Mouse (Mus musculus) midbrain, embryonic 13.5 days (tissue): ENCODE measurements around the gene Wwox. TPM values are rescaled to one million over a fixed set of nuclear protein-coding genes. Genes with fewer than 3 reads are reported as not detected.

Source experiments
- ATAC-seq: fragments of 200-750 bp; cut with Nextera tagmentation; 2 replicates; pipeline ENCODE4 v1.8.0; 2017; ENCODE audit warnings: mild to moderate bottlenecking, moderate TSS enrichment, moderate library complexity
- H3K27ac ChIP-seq: fragments of 300-500 bp; sonication (generic); 2 replicates; pipeline ENCODE4 v1.5.1; 2015; ENCODE audit warnings: inconsistent platforms, mild to moderate bottlenecking, moderate library complexity
- H3K27me3 ChIP-seq: fragments of 300-500 bp; sonication (generic); 2 replicates; pipeline ENCODE4 v1.6.1; 2015; ENCODE audit warnings: mild to moderate bottlenecking, inconsistent platforms
- H3K36me3 ChIP-seq: fragments of 300-500 bp; sonication (generic); 2 replicates; pipeline ENCODE4 v1.6.1; 2015; ENCODE audit warnings: mild to moderate bottlenecking, inconsistent platforms
- H3K4me1 ChIP-seq: fragments of 300-500 bp; sonication (generic); replicated peaks from 2 replicates; pipeline ENCODE4 v1.6.1; 2015; ENCODE audit warnings: inconsistent platforms
- H3K4me2 ChIP-seq: fragments of 300-500 bp; sonication (generic); replicated peaks from 2 replicates; pipeline ENCODE4 v1.6.1; 2015; ENCODE audit warnings: moderate library complexity, mild to moderate bottlenecking, inconsistent platforms
- H3K4me3 ChIP-seq: fragments of 300-500 bp; sonication (generic); replicated peaks from 2 replicates; pipeline ENCODE4 v1.5.1; 2015; ENCODE audit warnings: mild to moderate bottlenecking, inconsistent platforms
- H3K9ac ChIP-seq: fragments of 300-500 bp; sonication (generic); replicated peaks from 2 replicates; pipeline ENCODE4 v1.6.1; 2015; ENCODE audit warnings: mild to moderate bottlenecking, inconsistent platforms
- H3K9me3 ChIP-seq: fragments of 300-500 bp; sonication (generic); 2 replicates; pipeline ENCODE4 v1.6.1; 2016; ENCODE audit warnings: mild to moderate bottlenecking, inconsistent platforms
- WGBS: fragments of 180-500 bp; shearing (Covaris S2); methylation state at CpG from one replicate; pipeline ENCODE4 v1.1.7; 2015; 5-methylcytosine and 5-hydroxymethylcytosine counted together
- polyA plus RNA-seq: library from polyadenylated mRNA; unstranded; fragments of >200 nt; fragmentation: Nextera tagmentation; extraction: Ambion mirVana; gene quantifications from 2 replicates; pipeline ENCODE4 v1.2.1, GENCODE M21; 2015

Wwox gene
- polyA plus RNA-seq, 1 experiment from 2014 or later: 12.4 TPM

GRCm38 (mm10) chr8:115400013-115400720, 960.7 kb downstream of the Wwox start:
- no peaks in the 10 kb centered on the region for H3K9me3 ChIP-seq
- WGBS: 87% methylated on average over 15 of the region's 15 CpGs
- H3K9ac ChIP-seq: no peak overlapping the region
- no peaks in the 10 kb centered on the region for H3K4me1 ChIP-seq
- ATAC-seq: no peak
- H3K4me2 ChIP-seq: no peak overlapping the region
- H3K27ac ChIP-seq: no peak overlapping the region
- no peaks in the 10 kb centered on the region for H3K27me3 ChIP-seq
- H3K36me3 ChIP-seq: no peaks in the 10 kb centered on the region
- no peak overlapping the region for H3K4me3 ChIP-seq

Other genes with a start within 250 kb of the Wwox start
- 25.4 and 28.2 TPM in 2 replicates for gene Vat1l, start 234.0 kb upstream of the Wwox start, polyA plus RNA-seq
- gene Clec3a, start 21.6 kb upstream of the Wwox start, polyA plus RNA-seq: not detected in 2 replicates